Mouse (Mus musculus) right cerebral cortex, adult 18-20 months (tissue): ENCODE results near the gene Ankub1.

ENCODE experiments used
- DNase-seq: peaks from one replicate; pipeline ENCODE4 v3.0.0; 2022; ENCODE audit warnings: mixed read lengths

Ankub1 gene

DNA sequence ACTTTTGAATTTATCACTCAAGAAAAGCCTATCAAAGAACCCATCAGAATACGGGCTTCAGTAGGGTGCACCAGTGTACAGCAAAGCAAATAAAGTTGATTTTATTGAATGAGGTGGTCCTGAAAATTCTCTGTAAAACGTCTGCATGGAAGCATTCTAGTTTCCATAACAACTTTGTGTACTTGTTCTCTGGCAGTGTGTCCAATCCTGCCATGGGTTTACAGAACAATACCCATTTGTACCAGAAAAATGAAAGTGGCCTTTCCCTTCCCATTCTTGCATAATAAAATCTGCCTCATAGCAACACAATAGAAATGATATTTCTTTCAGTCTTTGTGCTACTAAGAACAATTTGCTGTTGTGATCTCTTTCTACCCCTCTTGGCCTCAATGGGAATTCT, at the start of gene Ankub1:
Gene Ankub1 (minus strand): TSS at position 81 of the 400 bp plus-strand sequence.
- peak; percentile 13 for DNase-seq

DNA sequence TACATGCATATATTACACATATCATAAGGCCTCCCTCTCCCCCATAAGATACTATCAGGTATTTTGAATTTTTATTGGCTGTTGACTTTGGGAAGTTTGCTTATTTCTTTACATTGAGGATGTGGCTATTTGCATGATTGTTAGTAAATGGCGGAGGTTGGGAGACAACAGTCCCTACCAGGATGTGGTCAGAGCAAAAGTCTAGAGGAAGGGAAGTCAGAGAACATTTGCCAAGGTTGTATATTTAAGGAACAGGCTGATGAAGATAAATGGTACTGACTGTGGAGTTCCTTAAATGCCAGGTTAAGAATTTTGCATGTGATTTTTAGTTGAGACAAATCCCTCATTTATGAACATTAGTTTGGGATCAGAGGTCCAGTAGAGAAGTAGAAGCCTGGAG, 47.2 kb upstream of the Ankub1 start:
- DNase-seq: no peak

DNA sequence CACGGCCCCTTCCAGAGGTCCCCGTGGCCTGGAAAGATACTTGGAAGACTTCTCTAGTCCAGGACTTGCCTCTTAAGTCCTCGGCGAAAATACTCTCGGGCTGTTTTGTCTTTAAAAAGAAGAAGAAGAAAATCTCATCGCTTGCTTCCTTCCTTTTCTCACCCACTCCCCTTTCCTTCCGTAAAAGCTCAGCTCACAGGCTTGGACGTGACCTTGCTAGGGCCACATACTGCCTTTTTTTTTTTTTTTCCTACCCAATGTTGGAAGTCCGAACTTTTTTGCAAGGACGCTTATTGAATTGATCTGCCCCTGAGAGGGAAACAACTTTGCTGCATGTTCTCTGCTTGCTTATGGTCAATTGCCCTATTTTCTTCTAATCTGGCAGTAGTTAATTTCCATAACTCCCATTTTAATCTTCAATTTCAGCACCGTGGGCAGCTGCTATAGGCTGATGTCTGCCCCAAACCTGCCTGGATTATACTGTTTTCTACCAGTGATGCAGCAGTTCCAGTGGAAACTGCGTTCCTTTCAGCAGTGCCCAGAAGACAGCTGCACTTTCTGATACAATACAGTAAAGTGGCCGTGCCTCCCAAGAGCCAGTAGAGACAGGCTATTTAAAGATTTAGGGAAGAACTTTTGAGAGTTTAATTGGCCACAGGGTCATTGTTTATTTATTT, 44.0 kb upstream of the Ankub1 start:
- no peak for DNase-seq

DNA sequence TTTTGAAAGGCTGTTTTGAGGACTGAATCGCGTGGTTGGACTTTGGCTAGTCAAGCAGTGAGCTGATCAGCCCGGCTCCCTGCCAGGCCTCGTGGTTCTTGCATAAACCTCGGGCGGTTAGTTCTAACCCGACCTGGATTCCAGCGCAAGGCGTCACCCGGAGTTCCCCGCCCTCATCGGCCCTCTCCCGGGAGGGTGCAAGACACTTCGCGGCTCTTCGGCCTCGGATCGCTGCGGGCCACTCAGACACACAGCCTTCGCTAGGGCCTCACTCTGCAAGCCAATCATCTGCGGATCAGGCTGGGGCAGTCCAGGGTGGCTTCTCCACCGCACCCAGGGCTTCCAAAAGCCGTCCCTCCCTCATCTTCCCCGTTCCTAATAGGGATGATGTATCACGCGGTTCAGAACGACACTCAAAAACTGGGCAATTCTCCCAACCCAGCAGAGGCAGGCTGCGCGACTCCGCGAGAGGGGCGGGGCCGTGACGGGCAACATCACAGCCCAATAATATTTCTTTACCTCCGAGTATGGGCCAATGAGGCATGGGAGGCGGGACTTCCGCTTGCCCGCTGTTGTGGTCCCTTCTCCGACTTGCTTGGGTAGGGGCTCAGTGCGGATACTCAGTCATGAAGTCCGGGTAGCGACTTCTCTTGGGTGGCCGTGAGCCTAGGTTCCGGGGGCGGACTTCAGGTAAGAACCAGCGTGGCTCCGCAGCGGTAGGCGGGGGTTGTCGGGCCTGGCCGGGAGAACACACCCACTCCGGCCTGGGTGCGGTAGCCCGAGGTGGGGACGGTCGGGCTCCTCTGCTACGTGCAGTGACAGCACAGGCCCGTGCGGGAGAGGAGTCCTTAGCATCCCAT, 43.1 kb upstream of the Ankub1 start, which contains the start of gene Rnf13:
Gene Rnf13 (plus strand): TSS at position 552 of the 860 bp plus-strand sequence.
- peak; percentile 98 for DNase-seq

DNA sequence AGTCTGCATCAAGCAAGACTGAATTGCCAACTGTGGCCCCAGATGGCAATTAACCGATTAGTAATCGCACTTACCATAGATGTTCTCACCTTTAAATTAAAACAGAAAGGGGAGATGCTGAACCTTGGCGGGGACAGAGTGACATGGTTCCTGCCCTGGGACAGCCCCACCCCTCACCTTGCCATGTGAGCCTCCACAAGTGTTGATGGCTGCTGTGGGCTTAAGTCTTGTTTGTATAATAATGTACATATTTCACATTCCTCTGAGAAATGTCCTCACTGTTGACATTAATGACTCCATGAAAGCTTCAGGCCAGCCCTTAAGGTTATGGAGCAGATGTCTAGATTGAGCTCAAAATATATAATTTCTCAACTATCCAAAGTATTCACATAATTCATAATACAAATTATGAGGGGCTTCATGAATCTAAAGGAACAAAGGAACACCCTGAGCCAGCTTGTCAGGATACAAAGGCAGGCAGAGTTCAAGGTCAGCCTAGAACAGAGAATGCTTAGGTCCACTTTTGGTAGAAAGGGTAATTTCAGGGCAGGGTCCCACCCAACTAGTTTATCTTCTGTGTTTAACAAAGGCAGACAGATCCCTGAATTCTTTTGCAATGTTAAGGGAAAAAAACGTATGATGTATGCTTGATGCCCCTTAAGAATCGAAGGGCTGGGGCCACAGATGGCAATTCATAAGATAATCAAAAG, 39.8 kb upstream of the Ankub1 start:
- no peak for DNase-seq

DNA sequence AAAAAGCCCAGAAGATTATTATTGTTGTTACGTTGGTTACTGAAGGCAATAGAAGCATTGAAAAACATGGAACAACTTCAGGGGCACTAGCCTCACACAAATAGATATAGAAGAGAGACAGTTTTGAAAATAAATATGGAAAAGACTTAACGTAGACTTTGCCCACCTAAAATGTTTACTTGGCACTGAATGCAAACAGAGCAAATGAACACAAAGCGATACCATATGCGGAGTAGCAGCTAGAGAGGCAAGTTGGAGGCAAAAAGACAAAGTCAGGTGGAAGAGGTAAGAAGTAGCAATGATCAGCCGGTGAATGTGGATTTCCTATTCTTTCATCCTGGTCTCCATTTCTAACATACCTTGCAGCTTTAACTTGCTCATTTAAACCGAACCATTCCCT, 21.6 kb upstream of the Ankub1 start:
- no peak for DNase-seq

DNA sequence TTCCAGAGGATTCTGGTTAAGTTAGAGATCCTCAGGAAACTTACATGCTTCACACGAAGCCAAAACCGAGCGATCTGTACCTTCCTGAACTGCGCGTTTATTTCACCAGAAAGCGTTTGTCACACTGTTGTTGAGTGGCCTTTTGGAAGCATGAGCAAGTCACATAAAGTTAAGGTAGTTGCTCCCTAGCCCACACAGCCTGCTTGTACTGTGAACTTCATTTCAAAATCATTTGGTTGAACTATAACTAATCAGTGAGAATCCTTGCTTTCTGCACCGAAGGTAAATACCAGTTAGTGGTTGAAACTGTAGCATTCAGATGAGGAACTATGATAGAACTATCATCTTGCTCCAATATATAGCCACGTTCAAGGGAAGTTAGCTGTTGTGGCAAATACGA, 4.2 kb upstream of the Ankub1 start:
- DNase-seq: no peak

DNA sequence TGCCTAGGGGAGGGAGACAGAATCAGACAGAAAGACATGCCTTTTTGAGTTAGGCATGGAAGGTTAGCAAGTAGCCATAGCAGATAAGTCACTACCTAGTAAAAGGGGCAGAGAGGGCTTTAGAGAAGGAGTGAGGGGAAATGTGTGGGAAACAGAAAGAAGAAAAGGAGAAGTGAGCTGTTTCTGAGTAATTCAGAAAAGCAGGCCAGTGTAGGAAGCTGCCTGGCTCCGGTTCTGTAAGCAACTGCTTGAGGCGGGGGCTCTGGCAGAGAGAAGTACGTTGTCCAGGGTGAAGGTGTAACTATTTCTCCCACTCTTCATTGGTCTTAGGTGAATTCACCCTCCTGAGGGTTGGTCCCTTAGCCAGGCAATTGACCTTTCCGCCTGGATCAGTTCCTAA, 3.6 kb upstream of the Ankub1 start:
- no peak for DNase-seq

DNA sequence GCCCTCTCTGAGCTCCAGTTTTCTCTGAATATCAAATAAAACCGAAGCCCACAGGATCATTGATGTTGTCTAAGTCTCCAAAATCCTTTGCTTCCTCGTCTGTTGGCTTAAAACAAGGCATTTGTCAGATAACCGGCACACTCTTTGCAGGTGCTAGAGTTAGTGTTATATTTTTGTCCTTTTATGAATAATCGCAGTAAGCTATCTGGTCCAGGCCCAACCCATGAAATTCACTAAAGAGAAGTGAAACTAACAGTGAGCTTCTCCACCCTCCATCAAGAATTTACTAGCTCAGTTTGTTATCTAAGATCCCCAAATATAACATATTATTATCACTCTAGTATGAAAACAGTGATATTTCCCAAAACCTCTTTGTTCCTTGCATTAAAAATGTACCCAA, 827 bp downstream of the Ankub1 start:
- DNase-seq: no peak

DNA sequence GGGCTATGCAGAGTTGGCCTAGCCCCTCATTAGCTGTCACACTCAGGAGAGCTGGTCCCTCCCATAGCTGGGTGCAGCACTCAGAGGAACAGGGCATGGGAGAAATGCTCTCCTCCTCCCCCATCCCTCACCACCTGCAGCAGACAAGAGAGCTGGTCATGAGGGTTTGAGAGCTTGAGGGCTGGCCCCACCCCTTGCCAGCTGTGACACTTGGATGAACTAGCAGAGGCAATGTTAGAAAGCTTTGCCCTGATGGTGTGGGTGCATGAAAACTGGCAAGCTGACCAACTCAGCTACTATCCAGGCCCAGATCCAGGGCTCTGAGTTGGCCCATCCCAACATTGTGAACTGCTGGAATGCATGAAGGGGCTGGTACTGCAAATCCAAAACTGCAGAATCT, 14.8 kb downstream of the Ankub1 start:
- DNase-seq: peak; percentile 40

DNA sequence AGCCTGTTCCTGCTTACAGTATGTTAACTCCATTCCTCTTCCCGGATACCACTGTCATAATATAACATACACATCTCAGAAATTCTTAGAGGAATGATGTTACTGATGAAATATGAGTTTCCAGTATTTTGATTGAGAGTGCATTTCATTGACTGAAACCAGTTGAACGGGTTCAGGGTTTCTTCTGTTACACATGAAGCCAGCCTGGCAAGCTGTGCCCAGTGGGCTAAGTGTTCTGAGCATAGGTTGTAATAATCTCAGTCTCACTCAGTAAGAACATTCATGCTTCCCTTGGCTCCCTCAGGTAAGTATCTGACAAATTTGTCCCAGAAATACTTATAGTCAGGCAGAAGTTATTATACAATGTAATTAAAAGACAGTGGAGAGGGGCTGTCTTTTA, 18.5 kb downstream of the Ankub1 start:
- no peak for DNase-seq

DNA sequence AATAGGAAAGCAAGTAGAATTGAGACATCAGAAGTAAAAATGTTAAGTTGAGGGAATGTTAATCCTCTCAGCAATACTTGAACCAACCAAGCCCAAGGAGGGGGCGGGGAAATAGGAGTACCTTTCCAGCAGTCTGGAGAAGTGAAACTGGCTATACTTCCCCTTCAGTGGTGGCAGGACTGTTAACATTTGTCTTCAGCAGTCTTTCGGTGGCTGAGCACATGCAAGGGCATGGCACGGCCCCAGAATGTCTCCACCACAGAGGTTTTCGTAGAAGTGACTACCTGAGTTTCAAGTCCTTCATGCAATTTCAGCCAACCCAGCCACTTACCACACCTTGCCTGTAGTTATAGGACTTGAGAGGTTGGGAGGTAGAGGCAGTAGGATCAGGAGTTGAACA, 19.0 kb downstream of the Ankub1 start:
- DNase-seq: no peak

DNA sequence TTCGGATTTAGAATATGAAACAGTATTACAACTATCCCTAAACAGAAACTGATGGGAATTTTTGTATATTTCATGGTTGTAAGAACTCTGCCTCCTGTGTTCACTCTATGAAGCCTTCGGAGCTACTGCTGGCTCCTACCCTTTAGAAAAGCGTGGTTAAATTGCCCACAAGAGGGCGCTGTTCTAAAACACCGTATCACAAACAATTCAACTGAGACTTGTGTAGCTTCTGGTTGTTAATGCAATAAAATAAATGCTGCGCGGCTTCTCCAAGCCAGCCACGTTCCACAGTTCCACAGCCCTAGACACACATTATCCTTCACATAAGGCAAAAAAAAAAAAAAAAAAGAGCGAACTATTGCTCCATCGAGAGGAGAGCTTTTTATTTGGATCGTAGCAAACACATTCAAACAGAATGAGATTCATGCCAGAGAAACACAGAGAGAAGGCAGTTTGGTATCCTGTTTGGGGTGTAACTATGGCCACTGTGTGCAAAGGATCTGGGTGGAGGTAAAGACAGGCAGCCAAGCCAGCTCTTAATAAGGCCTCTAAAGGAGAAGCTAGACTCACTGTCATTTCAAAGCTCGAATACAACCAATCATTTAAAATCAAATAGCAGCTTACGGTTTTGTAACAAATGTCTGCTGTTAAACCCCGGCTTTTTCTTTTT, 25.4 kb downstream of the Ankub1 start:
- peak; percentile 79 for DNase-seq

DNA sequence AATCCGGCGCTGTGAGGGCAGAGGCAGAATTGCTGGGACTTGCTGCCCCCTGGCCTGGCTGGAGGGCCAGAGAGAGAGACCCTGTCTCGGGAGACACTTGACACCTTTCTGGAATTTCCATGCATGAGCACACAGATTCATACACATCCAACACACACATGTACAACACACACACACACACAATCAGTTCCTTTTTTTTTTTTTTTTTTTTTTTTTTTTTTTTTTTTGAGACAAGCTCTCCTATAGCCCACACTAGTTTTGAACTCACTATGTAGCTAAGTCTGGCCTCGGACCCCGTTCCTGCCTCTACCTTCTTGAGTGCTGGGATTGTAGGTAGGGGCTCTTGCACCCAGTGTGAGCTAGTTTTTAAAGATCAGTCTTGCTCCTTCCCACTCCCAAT, 26.7 kb downstream of the Ankub1 start:
- DNase-seq: no peak

DNA sequence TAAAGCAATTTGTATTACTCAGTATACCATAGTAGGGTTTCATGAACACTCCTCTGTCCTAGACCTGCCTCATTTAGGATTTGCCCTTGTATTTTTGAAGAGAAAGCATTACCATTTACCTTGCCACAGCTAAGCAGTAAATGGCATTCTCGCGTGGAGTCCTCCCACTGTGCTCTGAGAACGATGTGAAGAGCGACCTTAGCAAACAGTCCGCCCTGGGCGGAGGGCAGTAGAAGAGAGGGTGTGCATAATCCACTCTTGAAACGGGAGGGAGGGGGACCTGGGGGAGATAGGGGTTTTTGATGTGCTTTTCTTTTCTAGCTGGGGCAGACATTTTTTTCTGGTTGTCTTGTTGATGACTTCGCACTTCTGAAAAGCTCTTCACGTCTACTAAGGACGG, 27.9 kb downstream of the Ankub1 start:
- no peak for DNase-seq

DNA sequence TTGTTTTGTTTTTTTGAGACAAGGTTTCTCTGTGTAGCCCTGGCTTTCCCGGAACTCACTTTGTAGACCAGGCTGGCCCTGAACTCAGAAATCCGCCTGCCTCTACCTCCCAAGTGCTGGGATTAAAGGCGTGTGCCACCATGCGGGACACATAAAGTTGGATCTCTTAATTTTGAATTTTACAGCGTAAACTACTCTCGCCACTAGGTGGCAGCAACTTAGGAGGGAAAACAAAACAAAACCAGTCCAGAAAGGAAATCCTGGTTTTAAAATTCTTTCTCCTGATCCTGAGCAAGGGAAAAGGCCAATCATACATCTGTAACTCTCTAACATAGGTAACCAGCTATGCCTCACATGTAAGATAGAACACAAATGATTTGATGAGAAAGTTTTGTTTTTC, 28.9 kb downstream of the Ankub1 start:
- peak; percentile 50 for DNase-seq

DNA sequence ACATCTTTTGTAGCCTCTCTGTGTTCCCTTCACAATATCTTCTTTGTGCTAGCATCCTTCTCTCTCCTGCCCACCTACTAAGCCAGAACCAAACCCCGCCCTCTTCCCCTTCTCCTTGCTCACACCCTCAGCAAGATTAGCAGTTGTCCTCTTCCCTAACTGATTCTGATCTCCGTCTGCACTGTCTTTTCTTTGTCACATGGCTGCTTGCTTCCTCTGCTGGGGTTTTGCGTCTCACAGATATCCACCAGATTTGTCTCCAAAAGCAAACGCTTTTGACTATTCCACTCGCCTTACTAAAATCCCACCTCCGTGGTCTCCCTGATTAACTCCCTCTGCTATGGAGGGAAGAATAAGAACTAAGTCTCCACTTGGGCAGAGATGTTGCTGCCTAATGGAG, 34.0 kb downstream of the Ankub1 start:
- no peak for DNase-seq

DNA sequence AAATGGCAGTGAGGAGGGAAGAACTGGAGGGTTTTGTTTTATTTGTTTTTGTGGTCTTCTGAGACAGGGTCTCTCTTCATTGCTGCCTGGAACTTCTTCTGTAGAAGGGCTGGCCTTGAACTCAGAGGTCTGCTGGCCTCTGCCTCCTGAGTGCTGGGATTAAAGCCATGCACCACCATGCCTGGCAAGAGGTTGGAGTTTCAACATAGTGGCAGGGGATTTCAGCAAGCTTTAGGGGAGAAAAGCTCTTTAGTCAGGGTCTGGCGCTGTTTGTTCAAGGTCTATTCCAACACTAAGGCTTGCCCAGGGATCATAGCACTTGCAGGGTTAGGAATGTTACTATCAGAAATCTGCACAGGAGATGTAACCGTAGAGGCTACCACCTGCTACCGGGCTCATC, 39.0 kb downstream of the Ankub1 start:
- DNase-seq: no peak

DNA sequence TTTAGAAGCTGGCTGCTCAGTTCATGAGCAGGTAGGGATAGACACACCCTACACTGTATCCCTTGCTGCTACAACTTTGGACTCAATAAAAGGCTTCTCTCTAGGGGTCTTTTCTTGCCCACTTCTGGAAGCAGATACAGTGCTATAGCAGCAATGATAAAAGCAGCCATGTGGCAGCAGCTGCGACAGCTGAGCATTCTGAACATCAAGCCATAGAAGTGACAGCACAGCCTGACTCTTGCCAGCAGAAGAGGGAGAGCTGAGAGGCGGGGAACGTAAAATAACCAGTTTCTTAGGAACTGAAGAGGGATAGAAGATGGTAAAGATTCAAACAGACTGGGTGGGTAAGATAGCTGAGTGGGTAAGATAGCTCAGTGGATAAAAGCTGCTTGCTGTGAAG, 40.1 kb downstream of the Ankub1 start:
- no peak for DNase-seq

DNA sequence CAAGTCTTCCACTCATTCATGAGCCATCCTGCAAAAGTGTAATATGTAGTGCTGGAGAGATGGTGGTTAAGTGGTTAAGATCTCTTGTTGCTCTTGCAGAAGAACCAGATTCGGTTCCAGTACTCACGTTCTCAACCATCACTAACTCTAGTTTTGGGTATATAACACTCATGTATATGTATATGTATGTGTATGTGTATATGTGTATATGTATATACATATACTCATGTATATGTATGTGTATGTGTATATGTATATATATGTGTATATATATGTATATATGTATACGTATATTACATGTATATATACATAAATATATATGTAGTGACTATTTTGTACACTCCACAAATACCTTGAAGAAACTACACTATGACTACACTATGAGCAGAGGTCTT, 40.7 kb downstream of the Ankub1 start:
- DNase-seq: no peak

DNA sequence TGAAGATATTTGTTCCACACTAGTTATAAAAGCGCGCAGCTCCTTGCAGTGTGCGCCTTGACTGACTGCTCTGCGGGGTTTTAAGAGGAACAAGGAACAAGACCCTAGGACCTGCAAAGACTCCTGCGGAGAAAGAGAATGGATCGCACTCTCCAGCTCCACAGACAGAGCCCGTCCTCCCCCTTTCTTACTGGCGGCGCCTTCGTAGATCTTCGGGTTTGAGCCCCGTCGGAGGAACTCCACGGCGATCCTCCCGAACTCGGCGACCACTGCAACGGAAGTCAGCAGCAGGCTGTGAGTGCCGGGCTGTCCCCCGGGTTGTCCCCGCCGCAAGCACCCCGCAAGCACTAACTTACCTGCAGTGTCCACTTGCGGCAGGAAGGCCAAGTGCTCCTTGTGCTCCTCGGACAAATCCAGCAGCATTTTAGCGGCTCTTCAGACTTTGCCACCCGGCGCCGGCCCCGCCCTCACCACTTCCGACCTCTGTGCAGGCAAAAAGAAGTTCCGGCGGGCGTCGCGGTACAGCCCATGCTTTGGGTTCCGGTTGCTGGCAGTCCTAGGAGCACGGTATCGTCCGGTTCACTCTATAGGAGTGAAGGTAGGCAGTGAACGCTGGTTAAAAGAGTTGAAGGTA, 41.3 kb downstream of the Ankub1 start, which contains the start of gene Commd2:
Gene Commd2 (minus strand): TSS at position 485 of the 634 bp plus-strand sequence.
- DNase-seq: peak; percentile 91

DNA sequence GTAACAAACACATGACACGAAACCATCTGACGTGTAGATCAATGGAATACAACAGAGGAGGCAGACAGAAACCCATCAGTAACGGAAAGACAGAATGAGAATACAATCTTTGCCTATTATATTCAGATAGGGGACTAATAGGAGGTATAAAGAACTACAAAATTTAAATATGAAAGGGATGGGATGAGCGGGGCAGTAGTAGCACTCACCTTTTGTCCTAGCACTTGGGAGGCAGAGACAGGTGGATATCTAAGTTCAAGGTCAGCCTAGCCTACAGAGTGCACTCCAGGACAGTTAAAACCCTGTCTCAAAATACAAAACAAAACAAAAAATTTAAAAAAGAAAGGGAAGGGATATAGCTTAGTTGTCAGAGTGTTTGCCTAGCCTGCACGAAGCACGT, 49.4 kb downstream of the Ankub1 start:
- DNase-seq: no peak

DNA sequence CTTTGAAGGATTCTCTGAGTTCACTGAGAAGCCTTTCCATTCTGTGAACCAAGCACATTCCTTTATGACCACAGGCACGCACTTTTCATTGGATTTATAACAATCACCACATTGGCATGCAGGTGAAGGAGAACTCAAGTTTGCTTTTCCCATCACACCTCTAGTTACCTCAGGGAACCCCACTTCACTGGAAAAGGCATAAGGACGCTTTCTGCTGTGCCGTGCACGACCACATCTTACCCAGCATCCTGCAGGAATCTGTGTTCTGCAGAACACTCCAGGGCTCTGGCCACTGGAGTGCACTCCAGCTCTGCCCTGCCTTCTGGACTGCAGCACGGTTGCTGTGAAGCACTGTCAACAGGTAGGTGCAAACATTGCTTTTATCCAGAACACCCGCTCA, 55.0 kb downstream of the Ankub1 start:
- no peak for DNase-seq
